Mouse (Mus musculus) erythroblast, embryonic 14.5 days (primary cell): ENCODE measurements at regions not wholly inside any gene's neighbourhood (a gene's known extent, or its start where the extent isn't known, plus 50 kb on each side); places are given as distances from the start of the nearest gene placed in this dataset.

Experiments
- GATA1 ChIP-seq: IDR thresholded peaks from 2 replicates; pipeline ENCODE4 v1.6.1; 2012; ENCODE audit warnings: low read length, inconsistent platforms, mixed read lengths
- TAL1 ChIP-seq: IDR thresholded peaks from 3 replicates; pipeline ENCODE4 v1.6.1; 2012; ENCODE audit warnings: low read length, inconsistent platforms, mixed read lengths

DNA sequence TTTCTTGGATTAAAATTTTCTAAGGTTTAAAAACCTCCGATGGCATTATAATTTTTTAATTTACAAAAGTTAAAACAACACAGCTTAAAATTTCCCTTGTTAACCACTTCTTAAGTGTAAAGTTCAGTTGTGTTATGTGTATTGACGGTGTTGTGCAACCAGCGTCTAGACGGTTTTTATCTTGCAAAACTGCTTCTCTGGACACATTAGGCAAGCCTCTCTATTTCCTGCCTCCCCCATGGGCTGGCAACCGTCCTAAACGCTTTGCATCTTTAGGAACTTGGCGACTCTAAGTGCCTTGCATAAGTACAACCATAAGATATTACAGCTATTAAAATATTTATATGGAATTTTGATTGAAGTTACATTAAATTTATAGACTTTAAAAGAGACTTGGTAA is 871.5 kb upstream of the Car8 start:
- TF ChIP-seq TAL1: no peak
- TF ChIP-seq GATA1: no peak
